Mouse (Mus musculus): ENCODE data around the gene Sppl3.

DNA sequence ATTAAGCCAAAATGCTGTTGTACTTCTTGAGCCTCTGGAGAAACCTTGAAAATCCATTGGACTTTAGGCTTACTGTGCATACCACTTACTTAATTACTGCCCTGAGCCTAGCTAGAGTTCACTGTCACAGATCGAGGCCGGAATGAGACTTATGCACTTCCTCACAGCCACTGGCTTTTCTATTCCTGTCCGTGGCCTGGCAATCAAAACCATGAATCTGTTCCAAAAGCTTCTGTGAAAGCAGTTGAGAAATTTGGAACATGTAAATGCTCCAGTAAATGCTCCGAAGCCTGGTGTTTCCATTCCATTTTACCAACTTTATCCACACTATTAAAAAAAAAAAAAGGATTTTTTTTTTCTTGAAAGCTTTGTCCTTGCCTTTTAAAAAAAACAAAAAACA is 29.8 kb downstream of the Sppl3 start:
- TF ChIP-seq POLR2A (IDR thresholded peaks at IDR 0.05; ENCODE audit: borderline replicate concordance, extremely low read depth, insufficient read depth, insufficient read length, poor library complexity, severe bottlenecking) (no peak), CTCF (IDR thresholded peaks at IDR 0.05; ENCODE audit: borderline replicate concordance, extremely low read depth, insufficient read depth, insufficient read length) (no peak)
